Mouse (Mus musculus) heart, adult 2 months (tissue): ENCODE measurements around the gene Rab30. TPM values are rescaled to one million over a fixed set of nuclear protein-coding genes. Genes with fewer than 3 reads are reported as not detected.
A peak's percentile ranks its signal among the peaks of the same experiment; 100 is the strongest.

Experiments used
- DNase-seq, 2 experiments: peaks; one replicate each; pipeline ENCODE4 v3.0.0; 2021
- H3K27ac ChIP-seq: fragments of 200-600 bp; 2 replicates; pipeline ENCODE4 v1.8.1; 2022
- H3K27me3 ChIP-seq: fragments of 200-500 bp; 2 replicates; pipeline ENCODE4 v1.6.1; 2012; ENCODE audit warnings: mild to moderate bottlenecking, low read length, inconsistent platforms, mixed read lengths; ENCODE audit not compliant: control insufficient read depth, insufficient read depth
- H3K36me3 ChIP-seq: fragments of 200-500 bp; 2 replicates; pipeline ENCODE4 v1.6.1; 2012; ENCODE audit warnings: low read length, inconsistent platforms; ENCODE audit not compliant: control insufficient read depth, insufficient read depth
- H3K4me1 ChIP-seq: fragments of 200-500 bp; 2 replicates; pipeline ENCODE4 v1.6.1; 2011; ENCODE audit warnings: low read length; ENCODE audit not compliant: control insufficient read depth, insufficient read depth
- H3K4me3 ChIP-seq: fragments of 200-600 bp; 2 replicates; pipeline ENCODE4 v1.8.1; 2022
- H3K79me2 ChIP-seq: fragments of 200-500 bp; replicated peaks from 2 replicates; pipeline ENCODE4 v1.6.1; 2012; ENCODE audit warnings: mild to moderate bottlenecking, inconsistent platforms, low read length, moderate library complexity, mixed read lengths; ENCODE audit not compliant: control insufficient read depth, insufficient read depth
- H3K9ac ChIP-seq: fragments of 200-500 bp; 2 replicates; pipeline ENCODE4 v1.6.1; 2012; ENCODE audit warnings: low read depth, mild to moderate bottlenecking, control low read depth, inconsistent platforms, low read length, mixed read lengths
- CTCF ChIP-seq: fragments of 200-600 bp; IDR thresholded peaks from 2 replicates; pipeline ENCODE4 v1.8.1; 2022; ENCODE audit warnings: antibody characterized with exemption, mild to moderate bottlenecking, moderate library complexity
- EP300 ChIP-seq: fragments of 200-500 bp; IDR thresholded peaks from 2 replicates; pipeline ENCODE4 v1.6.1; 2011; ENCODE audit warnings: low read depth, low read length, control low read depth; ENCODE audit not compliant: insufficient read depth
- POLR2A ChIP-seq: fragments of 200-500 bp; IDR thresholded peaks from 2 replicates; pipeline ENCODE4 v1.6.1; 2011; ENCODE audit warnings: mild to moderate bottlenecking, low read depth, low read length, control low read depth; ENCODE audit not compliant: insufficient read depth
- WGBS: fragments of 180-500 bp; shearing (Covaris S2); methylation state at CpG from one replicate; pipeline ENCODE4 v1.1.7; 2018; 5-methylcytosine and 5-hydroxymethylcytosine counted together
- intact Hi-C: fragments of 180-260 bp; cut with DNase I; formaldehyde crosslinking; loops from one replicate; pipeline ENCODE4 v1.15.1; 2025
- polyA plus RNA-seq: library from polyadenylated mRNA; depleted of rRNA; stranded (reverse); fragments of >200 nt; gene quantifications from 2 replicates; pipeline ENCODE4 v1.2.3, GENCODE M21; 2012; rRNA removed
- total RNA-seq, 2 experiments: library from RNA; stranded (reverse); gene quantifications; 2 replicates each; pipeline ENCODE4 v1.2.3; 2021

The Rab30 gene
- total and polyA plus RNA-seq, 3 experiments: 2.8 to 22.5 (median 10.8) TPM

DNA sequence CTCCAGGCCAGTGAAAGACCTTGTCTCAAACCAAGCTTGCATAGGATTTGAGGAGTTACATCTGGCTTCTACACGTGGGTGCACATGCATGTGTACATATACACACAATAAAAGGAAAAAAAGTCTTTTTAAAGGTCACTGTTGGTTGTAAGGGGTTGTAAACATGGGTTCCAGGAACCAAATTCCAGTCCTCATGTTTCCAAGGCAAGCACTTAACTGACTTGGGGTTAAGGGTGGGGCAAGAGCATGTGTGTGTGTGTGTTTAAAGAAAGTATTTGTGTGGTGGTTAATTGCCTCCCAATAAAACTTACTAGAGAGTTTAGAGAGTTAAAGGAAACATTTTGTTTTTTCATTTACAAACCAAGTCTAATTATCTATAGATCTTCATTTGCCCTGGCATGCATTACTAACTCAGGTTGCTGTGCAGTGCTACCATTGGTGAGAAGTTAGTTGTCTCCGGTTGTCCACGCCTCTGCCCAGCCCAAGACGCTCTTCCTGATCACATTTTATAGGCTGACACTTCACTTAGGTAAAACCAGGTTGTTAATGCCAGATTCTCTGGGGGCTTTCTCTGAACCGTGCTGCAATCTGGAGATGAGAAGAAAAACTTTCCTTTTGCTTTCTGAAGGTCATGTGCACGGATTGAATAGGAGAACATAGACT lies 143.7 kb downstream of the Rab30 start:
- intact Hi-C loops: no loop called here
- H3K36me3 ChIP-seq: peaks cover 12% of the 10 kb centered on the region
- DNase-seq: no peak
- no peaks in the 10 kb centered on the region for H3K79me2 ChIP-seq
- no peak overlapping the region for H3K9ac ChIP-seq
- H3K4me1 ChIP-seq: peaks cover 12% of the 10 kb centered on the region
- H3K27ac ChIP-seq: no peak overlapping the region
- 79% methylated on average over 6 of the region's 6 CpGs for WGBS
- H3K27me3 ChIP-seq: no peaks in the 10 kb centered on the region
- H3K4me3 ChIP-seq: no peak overlapping the region
- TF ChIP-seq CTCF (no peak), EP300 (no peak), POLR2A (no peak)

DNA sequence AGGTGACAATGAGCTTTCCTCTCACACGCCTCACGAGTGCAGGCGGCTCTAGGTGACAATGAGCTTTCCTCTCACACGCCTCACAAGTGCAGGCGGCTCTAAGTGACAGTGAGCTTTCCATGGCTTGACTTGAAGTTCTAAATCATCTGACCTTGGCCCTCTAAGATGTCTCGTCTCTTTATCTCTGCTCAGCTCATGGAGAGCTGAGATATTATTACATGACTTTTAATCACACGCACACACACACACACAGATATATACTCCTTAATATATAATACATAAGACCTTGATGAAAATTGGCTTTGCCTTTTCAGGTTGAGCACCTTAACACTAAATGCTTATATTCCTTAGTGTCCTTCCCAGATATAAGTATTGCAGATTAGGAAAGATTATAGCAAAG lies 145.4 kb downstream of the Rab30 start:
- no peak overlapping the region for H3K4me3 ChIP-seq
- H3K9ac ChIP-seq: no peak overlapping the region
- no peak overlapping the region for H3K27ac ChIP-seq
- intact Hi-C loops: no loop called here
- WGBS: 54% methylated on average over 7 of the region's 7 CpGs
- H3K27me3 ChIP-seq: no peaks in the 10 kb centered on the region
- TF ChIP-seq CTCF (no peak), EP300 (no peak), POLR2A (no peak)
- no peaks in the 10 kb centered on the region for H3K79me2 ChIP-seq
- DNase-seq: no peak
- H3K36me3 ChIP-seq: peaks cover 10% of the 10 kb centered on the region; the same call in 1 of the 2 replicates
- H3K4me1 ChIP-seq: peaks cover 10% of the 10 kb centered on the region

DNA sequence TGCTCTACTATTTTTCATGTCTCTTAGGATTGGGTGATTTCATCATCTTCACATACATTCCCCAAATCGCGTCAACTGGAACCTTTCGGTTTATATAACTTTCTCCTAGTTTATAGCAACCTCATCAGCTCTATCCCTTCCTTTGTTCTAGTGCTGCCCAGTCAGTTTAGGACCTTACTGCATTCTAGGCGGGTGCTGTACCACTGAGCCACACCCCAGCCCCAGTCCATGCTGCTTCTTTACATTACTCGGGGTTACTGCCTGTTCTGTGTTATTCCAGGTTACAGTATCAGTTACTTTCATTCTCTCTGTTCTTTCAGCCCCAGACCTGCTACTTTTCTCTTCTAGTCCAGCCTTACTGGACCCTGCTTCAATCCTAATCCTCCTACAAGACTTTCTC lies 145.8 kb downstream of the Rab30 start:
- H3K27me3 ChIP-seq: no peaks in the 10 kb centered on the region
- TF ChIP-seq EP300 (no peak), CTCF (no peak), POLR2A (no peak)
- DNase-seq: no peak
- peaks cover 10% of the 10 kb centered on the region; the same call in 1 of the 2 replicates for H3K36me3 ChIP-seq
- 87% methylated on average over 5 of the region's 5 CpGs for WGBS
- no peak overlapping the region for H3K4me3 ChIP-seq
- H3K4me1 ChIP-seq: peaks cover 10% of the 10 kb centered on the region
- no peak overlapping the region for H3K9ac ChIP-seq
- H3K27ac ChIP-seq: no peak overlapping the region
- H3K79me2 ChIP-seq: no peaks in the 10 kb centered on the region
- intact Hi-C loops: no loop called here

DNA sequence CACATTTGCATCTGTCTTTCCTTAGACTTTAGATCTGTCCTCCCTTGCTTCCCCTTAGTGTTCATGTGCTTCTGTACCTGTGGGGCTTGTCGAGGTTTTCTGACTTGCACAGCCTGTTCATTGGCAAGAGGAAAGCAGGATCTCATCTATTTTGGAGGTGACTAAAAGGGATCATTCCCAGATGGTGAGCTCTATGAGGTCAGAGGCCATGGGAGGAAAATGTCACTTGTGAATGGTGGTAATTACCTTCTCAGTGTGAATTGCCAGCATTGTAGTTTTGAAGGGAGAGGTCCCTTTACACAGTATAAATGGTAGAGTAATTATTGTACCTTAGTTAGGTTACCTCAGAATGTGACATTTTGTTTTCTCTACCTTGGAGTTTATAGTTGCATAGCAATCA lies 148.8 kb downstream of the Rab30 start:
- intact Hi-C loops: no loop called here
- H3K27ac ChIP-seq: peak overlapping the region; percentile 20
- TF ChIP-seq CTCF (no peak), POLR2A (no peak), EP300 (no peak)
- 49% methylated on average over 1 of the region's 1 CpGs for WGBS
- no peaks in the 10 kb centered on the region for H3K27me3 ChIP-seq
- peaks cover 5% of the 10 kb centered on the region; the same call in 1 of the 2 replicates for H3K36me3 ChIP-seq
- H3K4me3 ChIP-seq: no peak overlapping the region
- no peak overlapping the region for H3K9ac ChIP-seq
- peaks cover 5% of the 10 kb centered on the region for H3K4me1 ChIP-seq
- DNase-seq: no peak
- no peaks in the 10 kb centered on the region for H3K79me2 ChIP-seq

DNA sequence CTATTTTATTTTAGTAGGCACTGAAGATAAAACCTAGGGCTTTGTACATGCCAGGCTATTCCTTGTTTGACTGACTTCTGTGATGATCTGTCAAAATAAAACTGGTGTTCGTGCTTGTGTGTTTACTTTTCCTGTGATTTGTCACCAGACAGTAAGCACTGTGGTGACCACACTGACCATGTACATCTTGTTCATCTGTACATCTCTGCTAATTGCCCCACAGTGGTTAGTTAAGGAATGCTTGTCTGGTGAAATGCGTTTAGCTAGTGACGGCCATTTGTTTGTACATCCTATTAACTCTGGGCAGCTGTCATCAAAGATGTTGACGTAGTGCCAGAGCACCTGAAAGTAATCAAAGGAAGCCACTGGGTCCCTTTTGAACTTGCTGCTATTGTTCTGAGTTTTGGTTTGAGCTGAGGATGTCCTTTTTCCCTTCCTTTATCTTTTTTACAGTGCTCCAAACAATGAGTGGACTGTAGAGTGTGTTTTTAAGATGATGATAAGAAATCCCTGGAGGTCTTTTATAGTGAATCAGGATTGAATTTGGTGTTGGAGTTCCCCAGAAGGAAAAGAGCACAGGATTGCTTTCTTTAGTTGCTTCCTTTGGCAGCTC lies 149.3 kb downstream of the Rab30 start:
- peaks cover 5% of the 10 kb centered on the region; the same call in 1 of the 2 replicates for H3K36me3 ChIP-seq
- H3K27me3 ChIP-seq: no peaks in the 10 kb centered on the region
- 28% methylated on average over 4 of the region's 4 CpGs for WGBS
- H3K4me1 ChIP-seq: peaks cover 5% of the 10 kb centered on the region
- intact Hi-C loops: no loop called here
- H3K27ac ChIP-seq: peak overlapping the region; percentile 20
- H3K4me3 ChIP-seq: no peak overlapping the region
- no peak overlapping the region for H3K9ac ChIP-seq
- no peaks in the 10 kb centered on the region for H3K79me2 ChIP-seq
- no peak for TF ChIP-seq POLR2A
- no peak for TF ChIP-seq EP300
- no peak for TF ChIP-seq CTCF
- no peak for DNase-seq

DNA sequence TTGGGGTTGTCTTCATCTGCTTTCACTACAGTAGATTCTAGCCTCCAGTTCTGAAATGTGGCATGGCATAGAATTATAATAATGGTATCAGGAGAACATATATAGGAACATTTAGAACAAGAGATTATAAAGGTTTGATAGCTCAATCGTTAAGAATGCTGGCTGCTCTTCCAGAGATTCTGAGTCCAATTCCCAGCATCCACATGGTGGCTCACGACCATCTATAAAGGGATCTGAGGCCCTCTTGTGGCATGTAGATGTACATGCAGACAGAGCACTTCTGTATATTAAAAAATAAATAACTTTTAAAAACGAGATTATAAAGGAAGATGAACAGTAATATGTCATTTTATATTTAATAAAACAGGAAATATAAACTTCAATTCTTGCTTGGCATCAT lies 152.1 kb downstream of the Rab30 start:
- DNase-seq: no peak
- Histone ChIP-seq H3K27me3 (no peaks in the 10 kb centered on the region), H3K9ac (no peak overlapping the region), H3K4me1 (no peaks in the 10 kb centered on the region; the same call in 1 of the 2 replicates), H3K4me3 (no peak overlapping the region), H3K36me3 (peaks cover 5% of the 10 kb centered on the region; the same call in 1 of the 2 replicates), H3K27ac (no peak overlapping the region), H3K79me2 (no peaks in the 10 kb centered on the region; the same call in 1 of the 2 replicates)
- intact Hi-C loops: loop anchor here (2.0 kb wide), 1 partner anchor 19 kb away; the partner anchor contains the start of genes Ddias and Prcp
- WGBS: 36% methylated on average over 3 of the region's 3 CpGs
- TF ChIP-seq POLR2A (no peak), CTCF (peak; percentile 65)

Other genes starting within 250 kb of the Rab30 start
- 10 to 100 TPM; 36.3 to 40.3 TPM for gene Ccdc90b, start 180.5 kb upstream of the Rab30 start, total RNA-seq
- gene Ccdc90b, start 180.5 kb upstream of the Rab30 start, polyA plus RNA-seq: 12.3 and 19.1 TPM in 2 replicates
- gene Ankrd42, start 104.5 kb upstream of the Rab30 start, total RNA-seq: under 1 TPM; 0.73 to 0.84 TPM
- 0.29 and 0.49 TPM in 2 replicates for gene Ankrd42, start 104.5 kb upstream of the Rab30 start, polyA plus RNA-seq
- 10 to 100 TPM; 22.4 to 25.0 TPM for gene Pcf11, start 71.7 kb upstream of the Rab30 start, total RNA-seq
- gene Pcf11, start 71.7 kb upstream of the Rab30 start, polyA plus RNA-seq: 8.7 and 11.9 TPM in 2 replicates
- gene Ddias, start 132.6 kb downstream of the Rab30 start, total RNA-seq: under 1 TPM; 0.30 to 0.44 TPM
- gene Ddias, start 132.6 kb downstream of the Rab30 start, polyA plus RNA-seq: 0.09 and 0.16 TPM in 2 replicates
- 10 to 100 TPM; 10.1 to 10.2 TPM for gene Prcp, start 132.9 kb downstream of the Rab30 start, total RNA-seq
- gene Prcp, start 132.9 kb downstream of the Rab30 start, polyA plus RNA-seq: 13.2 and 18.8 TPM in 2 replicates